In genomic region chr6:148943695-148944094, GRCm38 (mm10) we compare ENCODE assay signal across 9 mouse cellular contexts. TPM values are rescaled to one million over a fixed set of nuclear protein-coding genes. Genes with fewer than 3 reads are reported as not detected.
DNase-seq lines count a peak whose midpoint lies in the region; ATAC-seq and TF ChIP-seq lines count a peak whose summit lies in the region.
"Had no signal": no experiment of that assay in that cellular context is flagged by ENCODE, and none has a peak within 500 bp of the region (broad histone marks: within the 10 kb centered on the region; RNA-seq: fewer than 3 reads in every experiment).

No protein-coding gene starts in this region.

- TF ChIP-seq POLR2A in ES-Bruce4 (IDR thresholded peaks at IDR 0.05; ENCODE audit: insufficient read depth, low read length): no peak

- H3K4me3 ChIP-seq in ES-Bruce4 (ENCODE audit: low read depth, low read length): peak overlapping the region; percentile 60
- peak overlapping the region; percentile 95 for H3K4me3 ChIP-seq in hindbrain, embryonic 12.5 days
- peak overlapping the region; percentile 88 for H3K4me3 ChIP-seq in liver, embryonic 15.5 days (replicated peaks)

- TF ChIP-seq EP300 in ES-Bruce4 (IDR thresholded peaks at IDR 0.05; ENCODE audit: insufficient read depth, low read depth, low read length): no peak

- H3K9me3 ChIP-seq in ES-Bruce4 (replicated peaks; ENCODE audit: control insufficient read depth, insufficient read depth, low read length, poor library complexity, severe bottlenecking): no peaks in the 10 kb centered on the region
- no peaks in the 10 kb centered on the region for H3K9me3 ChIP-seq in hindbrain, embryonic 12.5 days (replicated peaks)
- no peaks in the 10 kb centered on the region for H3K9me3 ChIP-seq in liver, embryonic 15.5 days (replicated peaks)

- peak overlapping the region; percentile 92; the same call in 1 of the 2 replicates for H3K27ac ChIP-seq in ES-Bruce4 (ENCODE audit: insufficient read depth, low read length)
- H3K27ac ChIP-seq in hindbrain, embryonic 12.5 days: no peak overlapping the region
- H3K27ac ChIP-seq in liver, embryonic 15.5 days (replicated peaks): no peak overlapping the region; the same call in 1 of the 2 replicates

- DNase-seq in embryo, embryonic 11 days: peak; percentile 25
- no peak for DNase-seq in embryo, embryonic 10 days (ENCODE audit: low spot score)
- no peak for DNase-seq in ovary, adult 18-20 months (ENCODE audit: low spot score)
- DNase-seq in spleen, postnatal 14 days (ENCODE audit: low spot score in 2 of 2): no peak
- DNase-seq in layer of hippocampus, adult 18-20 months (ENCODE audit: low spot score in 2 of 2): no peak
- DNase-seq: layer of hippocampus, postnatal 36 days had no signal

- H3K4me2 ChIP-seq in hindbrain, embryonic 12.5 days (replicated peaks): peak overlapping the region; percentile 69
- peak overlapping the region; percentile 99 for H3K4me2 ChIP-seq in liver, embryonic 15.5 days

- TF ChIP-seq CTCF in ES-Bruce4 (IDR thresholded peaks at IDR 0.05; ENCODE audit: low read depth, low read length): no peak

- peaks cover 53% of the 10 kb centered on the region for H3K36me3 ChIP-seq in ES-Bruce4 (ENCODE audit: control insufficient read depth, insufficient read depth, low read length, poor library complexity, severe bottlenecking)
- no peaks in the 10 kb centered on the region for H3K36me3 ChIP-seq in hindbrain, embryonic 12.5 days
- no peaks in the 10 kb centered on the region for H3K36me3 ChIP-seq in liver, embryonic 15.5 days (replicated peaks)

- no peak for ATAC-seq in hindbrain, embryonic 12.5 days (ENCODE audit: low FRiP score)
- ATAC-seq in liver, embryonic 15.5 days (ENCODE audit: insufficient read depth): no peak

- peak overlapping the region; percentile 98 for H3K9ac ChIP-seq in ES-Bruce4 (ENCODE audit: low read depth, poor library complexity, severe bottlenecking)
- H3K9ac ChIP-seq in hindbrain, embryonic 12.5 days: peak overlapping the region; percentile 94
- H3K9ac ChIP-seq in liver, embryonic 15.5 days: no peak overlapping the region; the same call in 1 of the 2 replicates

- WGBS in hindbrain, embryonic 12.5 days: 13% methylated on average over 3 of the region's 3 CpGs
- WGBS in liver, embryonic 15.5 days (ENCODE audit: insufficient replicate concordance): 18% methylated on average over 3 of the region's 3 CpGs

- no peaks in the 10 kb centered on the region for H3K27me3 ChIP-seq in ES-Bruce4 (ENCODE audit: control insufficient read depth, insufficient read depth, low read length, poor library complexity, severe bottlenecking)
- H3K27me3 ChIP-seq in hindbrain, embryonic 12.5 days: no peaks in the 10 kb centered on the region
- H3K27me3 ChIP-seq in liver, embryonic 15.5 days: no peaks in the 10 kb centered on the region

- H3K4me1 ChIP-seq in ES-Bruce4 (ENCODE audit: control insufficient read depth, insufficient read depth, low read length): no peaks in the 10 kb centered on the region
- H3K4me1 ChIP-seq in hindbrain, embryonic 12.5 days: peaks cover 20% of the 10 kb centered on the region
- H3K4me1 ChIP-seq in liver, embryonic 15.5 days (replicated peaks): peaks cover 45% of the 10 kb centered on the region

RNA-seq across cellular contexts. Expression of gene Sinhcaf, which starts 2.6 kb away (rescaled TPM):
- 406 and 461 TPM in 2 replicates for polyA plus RNA-seq in ES-Bruce4 (2011; ENCODE audit: insufficient read depth, insufficient read length, low read depth, missing spikeins)
- polyA plus RNA-seq in hindbrain, embryonic 12.5 days (2016; fragmentation: Nextera tagmentation; extraction: Ambion mirVana): 164 and 166 TPM in 2 replicates
- 14.5 and 15.9 TPM in 2 replicates for polyA plus RNA-seq in liver, embryonic 15.5 days (2015; fragmentation: Nextera tagmentation; extraction: Ambion mirVana)
- 1 to 10 TPM; 1.8 to 3.2 TPM for total RNA-seq in layer of hippocampus, adult 18-20 months (2021)

RNA-seq across cellular contexts. Expression of gene Caprin2, which starts 47.7 kb away (rescaled TPM):
- 44.0 and 44.6 TPM in 2 replicates for polyA plus RNA-seq in ES-Bruce4 (2011; ENCODE audit: insufficient read depth, insufficient read length, low read depth, missing spikeins)
- polyA plus RNA-seq in hindbrain, embryonic 12.5 days (2016; fragmentation: Nextera tagmentation; extraction: Ambion mirVana): 19.1 and 21.4 TPM in 2 replicates
- polyA plus RNA-seq in liver, embryonic 15.5 days (2015; fragmentation: Nextera tagmentation; extraction: Ambion mirVana): 4.3 and 5.7 TPM in 2 replicates
- total RNA-seq in layer of hippocampus, adult 18-20 months (2021): 1 to 10 TPM; 7.2 TPM
